Comparison of ENCODE assay signal across 16 mouse cellular contexts in genomic region chr5:31627562-31628526, GRCm38 (mm10). TPM values are rescaled to one million over a fixed set of nuclear protein-coding genes. Genes with fewer than 3 reads are reported as not detected.
DNase-seq lines count a peak whose midpoint lies in the region; ATAC-seq and TF ChIP-seq lines count a peak whose summit lies in the region.
"Had no signal": no experiment of that assay in that cellular context is flagged by ENCODE, and none has a peak within 500 bp of the region (broad histone marks: within the 10 kb centered on the region; RNA-seq: fewer than 3 reads in every experiment).

No protein-coding gene starts in this region.

- no peak overlapping the region for H3K4me3 ChIP-seq in heart, adult 2 months
- no peak overlapping the region for H3K4me3 ChIP-seq in kidney, embryonic 15.5 days (replicated peaks)
- H3K4me3 ChIP-seq in kidney, adult 2 months (ENCODE audit: insufficient read depth, low read depth, low read length) = no peak overlapping the region
- no peak overlapping the region for H3K4me3 ChIP-seq in myocyte
- H3K4me3 ChIP-seq in hindbrain, embryonic 10.5 days = no peak overlapping the region
- H3K4me3 ChIP-seq: embryonic facial prominence, embryonic 13.5 days; intestine, embryonic 15.5 days; midbrain, embryonic 10.5 days; neural tube, embryonic 13.5 days had no signal

- DNase-seq in heart, adult 2 months = no peak
- DNase-seq in heart, adult 8-10 months (ENCODE audit: low spot score) = no peak
- DNase-seq in kidney, adult 2 months = no peak
- peak; percentile 58 for DNase-seq in NIH3T3 (ENCODE audit: low read depth)
- DNase-seq in hindbrain, embryonic 10.5 days (ENCODE audit: low spot score) = no peak
- DNase-seq: cerebellum, adult 2 months; lung, postnatal 36 days; right cerebral cortex, postnatal 14 days had no signal

- H3K27ac ChIP-seq in heart, adult 2 months = peak overlapping the region; percentile 62
- H3K27ac ChIP-seq in kidney, embryonic 15.5 days = peak overlapping the region; percentile 73
- no peak overlapping the region for H3K27ac ChIP-seq in kidney, adult 2 months (ENCODE audit: insufficient read depth, low read depth, low read length)
- no peak overlapping the region for H3K27ac ChIP-seq in hindbrain, embryonic 10.5 days
- H3K27ac ChIP-seq: embryonic facial prominence, embryonic 13.5 days; hindbrain, embryonic 14.5 days; intestine, embryonic 15.5 days; midbrain, embryonic 10.5 days; neural tube, embryonic 13.5 days had no signal

- TF ChIP-seq EP300 in heart, adult 2 months (IDR thresholded peaks at IDR 0.05; ENCODE audit: insufficient read depth, low read depth, low read length) = no peak

- no peaks in the 10 kb centered on the region for H3K27me3 ChIP-seq in heart, adult 2 months (ENCODE audit: control insufficient read depth, insufficient read depth, low read length)
- no peaks in the 10 kb centered on the region for H3K27me3 ChIP-seq in kidney, embryonic 15.5 days
- H3K27me3 ChIP-seq in kidney, adult 2 months (replicated peaks; ENCODE audit: control insufficient read depth, insufficient read depth, low read length) = no peaks in the 10 kb centered on the region
- H3K27me3 ChIP-seq in myocyte (ENCODE audit: control insufficient read depth, insufficient read depth, insufficient read length) = no peaks in the 10 kb centered on the region
- H3K27me3 ChIP-seq in hindbrain, embryonic 10.5 days (ENCODE audit: insufficient read depth, poor library complexity, severe bottlenecking) = no peaks in the 10 kb centered on the region
- H3K27me3 ChIP-seq: embryonic facial prominence, embryonic 13.5 days; intestine, embryonic 15.5 days; neural tube, embryonic 13.5 days had no signal

- no peak overlapping the region for H3K4me2 ChIP-seq in kidney, embryonic 15.5 days
- peak overlapping the region; percentile 56 for H3K4me2 ChIP-seq in myocyte (ENCODE audit: low read depth)
- H3K4me2 ChIP-seq: embryonic facial prominence, embryonic 13.5 days; hindbrain, embryonic 14.5 days; intestine, embryonic 15.5 days; neural tube, embryonic 13.5 days had no signal

- no peaks in the 10 kb centered on the region for H3K79me2 ChIP-seq in heart, adult 2 months (replicated peaks; ENCODE audit: control insufficient read depth, insufficient read depth, low read length)
- no peaks in the 10 kb centered on the region for H3K79me2 ChIP-seq in myocyte (ENCODE audit: control insufficient read depth, insufficient read depth)

- peaks cover 5% of the 10 kb centered on the region for H3K4me1 ChIP-seq in heart, adult 2 months (ENCODE audit: control insufficient read depth, insufficient read depth, low read length)
- H3K4me1 ChIP-seq in kidney, embryonic 15.5 days = peaks cover 23% of the 10 kb centered on the region
- no peaks in the 10 kb centered on the region for H3K4me1 ChIP-seq in kidney, adult 2 months (ENCODE audit: control insufficient read depth, insufficient read depth, low read length)
- H3K4me1 ChIP-seq in hindbrain, embryonic 10.5 days (replicated peaks) = peaks cover 19% of the 10 kb centered on the region

- no peaks in the 10 kb centered on the region; the same call in none of the 2 replicates for H3K36me3 ChIP-seq in heart, adult 2 months (ENCODE audit: control insufficient read depth, insufficient read depth, low read length)
- H3K36me3 ChIP-seq in kidney, embryonic 15.5 days = peaks cover 3% of the 10 kb centered on the region; the same call in 1 of the 2 replicates
- H3K36me3 ChIP-seq in kidney, adult 2 months (ENCODE audit: control insufficient read depth, insufficient read depth, low read length) = no peaks in the 10 kb centered on the region
- H3K36me3 ChIP-seq in myocyte (ENCODE audit: control insufficient read depth, insufficient read depth) = peaks cover 9% of the 10 kb centered on the region
- peaks cover 11% of the 10 kb centered on the region; the same call in 1 of the 2 replicates for H3K36me3 ChIP-seq in hindbrain, embryonic 10.5 days
- H3K36me3 ChIP-seq: intestine, embryonic 15.5 days had no signal

- 69% methylated on average over 9 of the region's 9 CpGs for WGBS in heart, adult 2 months
- WGBS in kidney, embryonic 15.5 days = 36% methylated on average over 9 of the region's 9 CpGs
- WGBS in kidney, adult 2 months = 69% methylated on average over 9 of the region's 9 CpGs
- WGBS in hindbrain, embryonic 10.5 days = 63% methylated on average over 9 of the region's 9 CpGs

- ATAC-seq in kidney, embryonic 15.5 days (replicated peaks; ENCODE audit: low FRiP score) = peak; percentile 73
- ATAC-seq: forebrain, embryonic 14.5 days; intestine, embryonic 15.5 days had no signal

- no peak overlapping the region for H3K9ac ChIP-seq in heart, adult 2 months (ENCODE audit: low read depth, low read length)
- H3K9ac ChIP-seq in kidney, embryonic 15.5 days = no peak overlapping the region
- H3K9ac ChIP-seq: embryonic facial prominence, embryonic 13.5 days; hindbrain, embryonic 14.5 days; intestine, embryonic 15.5 days; neural tube, embryonic 13.5 days had no signal

- no peak for TF ChIP-seq CTCF in heart, adult 2 months (IDR thresholded peaks at IDR 0.05)
- TF ChIP-seq CTCF in kidney, adult 2 months (conservative IDR thresholded peaks at IDR 0.05; ENCODE audit: insufficient read depth, insufficient read length, low read depth, low read length) = no peak

- H3K9me3 ChIP-seq in kidney, embryonic 15.5 days (replicated peaks) = no peaks in the 10 kb centered on the region
- no peaks in the 10 kb centered on the region for H3K9me3 ChIP-seq in hindbrain, embryonic 10.5 days
- H3K9me3 ChIP-seq: embryonic facial prominence, embryonic 13.5 days; intestine, embryonic 15.5 days; midbrain, embryonic 10.5 days; neural tube, embryonic 13.5 days had no signal

- intact Hi-C loops in heart, adult 2 months (cut with DNase I) = loop anchor here (2.0 kb wide), 1 partner anchor 17 kb away; no protein-coding TSS in a partner anchor

- no peak overlapping the region for H3ac ChIP-seq in myocyte (ENCODE audit: control insufficient read depth, insufficient read length)

- TF ChIP-seq POLR2A in heart, adult 2 months (IDR thresholded peaks at IDR 0.05; ENCODE audit: insufficient read depth, low read depth, low read length) = no peak
- no peak for TF ChIP-seq POLR2A in kidney, adult 2 months (IDR thresholded peaks at IDR 0.05; ENCODE audit: low read depth, low read length)
- TF ChIP-seq POLR2A in myocyte (IDR thresholded peaks at IDR 0.05; ENCODE audit: insufficient read length, low read depth) = no peak

TF ChIP-seq in myocyte, 11 proteins besides CTCF, POLR2A, EP300 and RAD21:
- TF ChIP-seq REST (IDR thresholded peaks at IDR 0.05; ENCODE audit: insufficient read depth, insufficient read length) (no peak), E2F4 (IDR thresholded peaks at IDR 0.05; ENCODE audit: insufficient read depth) (no peak), MAX (IDR thresholded peaks at IDR 0.05; ENCODE audit: low read depth) (peak; percentile 57), USF1 (IDR thresholded peaks at IDR 0.05; ENCODE audit: low read depth) (peak; percentile 76), MYOD1 (IDR thresholded peaks at IDR 0.05; ENCODE audit: control insufficient read depth in 1 of 3, insufficient read length in 2 of 3, low read depth in 2 of 3) (peak; percentile 6 to 81 (median 64)), MYOG (IDR thresholded peaks at IDR 0.05; ENCODE audit: control insufficient read depth in 1 of 3, insufficient read depth in 1 of 3, insufficient read length in 2 of 3, low read depth in 2 of 3) (peak in 2 of 3 experiments; percentile 50 to 81)

RNA-seq across cellular contexts. Expression of gene Mrpl33, which starts 31.1 kb away (rescaled TPM):
- total RNA-seq in heart, adult 2 months (2021) = 100 to 1,000 TPM; 281 to 332 TPM
- 47.7 and 66.6 TPM in 2 replicates for polyA plus RNA-seq in heart, adult 2 months (2012; rRNA removed)
- 100 to 1,000 TPM; 306 to 352 (median 322) TPM for total RNA-seq in heart, adult 8-10 months (2022)
- 272 and 284 TPM in 2 replicates for polyA plus RNA-seq in kidney, embryonic 15.5 days (2015; fragmentation: Nextera tagmentation; extraction: Ambion mirVana)
- 24.1 and 34.3 TPM in 2 replicates for polyA plus RNA-seq in kidney, adult 2 months (2012; rRNA removed)
- polyA plus RNA-seq in myocyte (2012; fragmentation: generic; extraction: Trizol) = 241 TPM
- 240 and 250 TPM in 2 replicates for polyA plus RNA-seq in hindbrain, embryonic 10.5 days (2016; fragmentation: Nextera tagmentation; extraction: Ambion mirVana)

Comparison
In these comparisons a context has a peak if more than half of its experiments do, and no peak if none do; other contexts are left out.
1. H3K27ac ChIP-seq: peak in heart, adult 2 months (single experiment) and kidney, embryonic 15.5 days (single experiment); none in kidney, adult 2 months (single experiment) and hindbrain, embryonic 10.5 days (single experiment).